Mouse (Mus musculus): ENCODE measurements around the gene Tcf15. TPM values are rescaled to one million over a fixed set of nuclear protein-coding genes. Genes with fewer than 3 reads are reported as not detected.
A peak's percentile ranks its signal among the peaks of the same experiment; 100 is the strongest.

Gene Tcf15
- polyA plus RNA-seq, 1 experiment from 2014 or later = 5.5 TPM

DNA sequence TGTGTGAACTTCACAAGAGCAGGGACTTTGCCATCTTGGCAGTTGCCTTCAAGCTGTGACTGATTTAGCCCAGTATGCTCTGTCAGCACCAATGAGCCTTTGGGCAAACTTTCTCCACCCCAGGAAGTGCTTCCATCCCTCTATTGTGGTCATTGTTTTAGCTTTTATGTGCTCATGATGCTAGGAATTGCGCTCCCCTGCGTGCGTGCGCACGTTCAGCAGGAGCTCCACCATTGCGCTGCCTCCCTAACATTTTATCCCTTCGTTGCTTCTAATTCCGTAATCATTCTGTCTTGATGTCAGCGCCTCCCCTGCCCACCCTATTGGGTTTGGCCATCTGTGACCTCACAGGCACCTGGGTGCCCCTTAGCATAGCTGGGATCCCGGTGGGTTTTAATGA lies 36.8 kb upstream of the Tcf15 start:
- no peak overlapping the region for H3K27ac ChIP-seq (replicated peaks)
- 0 out of 2 replicates have a peak, but pooled peaks cover 4% of the 10 kb centered on the region for H3K27me3 ChIP-seq
- WGBS = 92% methylated on average over 10 of the region's 10 CpGs
- no peaks in the 10 kb centered on the region for H3K9me3 ChIP-seq (replicated peaks)
- H3K4me2 ChIP-seq (replicated peaks) = peak overlapping the region; percentile 89; the same call in 1 of the 2 replicates
- H3K9ac ChIP-seq = no peak overlapping the region
- H3K36me3 ChIP-seq = no peaks in the 10 kb centered on the region
- no peak for ATAC-seq (ENCODE audit: insufficient number of reproducible peaks, low FRiP score, low TSS enrichment, low read depth)
- H3K4me3 ChIP-seq (replicated peaks) = no peak overlapping the region
- peaks cover 11% of the 10 kb centered on the region for H3K4me1 ChIP-seq

DNA sequence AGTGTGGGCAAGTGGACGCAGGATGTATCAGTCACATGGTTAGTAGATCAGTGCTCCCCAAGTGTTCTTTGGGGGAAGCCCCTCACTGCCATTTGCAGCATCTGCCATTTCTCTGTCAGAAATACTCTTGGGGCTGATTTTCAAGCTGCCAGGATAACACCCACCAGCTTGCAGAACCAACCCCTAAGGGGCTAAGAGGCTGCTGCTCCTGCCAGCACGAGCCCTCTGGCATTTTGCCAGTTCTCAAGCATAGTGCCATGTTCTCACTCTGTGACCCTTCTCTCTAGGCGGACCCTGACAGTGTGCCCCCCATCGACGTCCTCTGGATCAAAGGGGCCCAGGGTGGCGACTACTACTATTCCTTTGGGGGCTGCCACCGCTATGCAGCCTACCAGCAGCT lies 34.7 kb upstream of the Tcf15 start:
- no peak for ATAC-seq (ENCODE audit: insufficient number of reproducible peaks, low FRiP score, low TSS enrichment, low read depth)
- peaks cover 13% of the 10 kb centered on the region for H3K4me1 ChIP-seq

DNA sequence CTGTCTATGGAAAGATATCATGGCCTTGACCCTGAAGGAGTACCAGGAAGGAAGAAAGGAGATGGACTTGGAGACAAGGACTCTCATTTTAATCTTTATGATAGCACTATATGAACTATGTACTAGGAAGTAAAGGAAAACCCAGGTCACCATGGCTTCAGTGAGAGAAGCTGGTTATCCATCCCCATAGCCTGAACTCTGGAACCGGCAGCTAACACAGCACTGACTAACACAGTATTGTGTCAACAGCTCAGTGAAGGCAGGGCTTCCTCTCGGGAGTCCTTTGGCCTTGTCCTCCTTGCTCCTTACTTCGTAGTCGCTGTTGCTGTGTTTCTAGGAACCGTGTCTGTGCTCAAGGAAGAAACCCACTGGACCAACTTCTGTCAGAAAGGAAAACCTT lies 34.0 kb upstream of the Tcf15 start:
- ATAC-seq (ENCODE audit: insufficient number of reproducible peaks, low FRiP score, low TSS enrichment, low read depth) = no peak
- Histone ChIP-seq H3K9ac (no peak overlapping the region), H3K4me2 (replicated peaks) (no peak overlapping the region), H3K27ac (replicated peaks) (no peak overlapping the region), H3K36me3 (no peaks in the 10 kb centered on the region), H3K9me3 (replicated peaks) (no peaks in the 10 kb centered on the region), H3K4me1 (peaks cover 17% of the 10 kb centered on the region), H3K27me3 (peaks cover 6% of the 10 kb centered on the region; the same call in 1 of the 2 replicates), H3K4me3 (replicated peaks) (no peak overlapping the region)
- 84% methylated on average over 5 of the region's 5 CpGs for WGBS

More for the DNA sequence above, 34.7 kb upstream of the Tcf15 start:
- Histone ChIP-seq H3K27me3 (peaks cover 5% of the 10 kb centered on the region; the same call in 1 of the 2 replicates), H3K9ac (no peak overlapping the region), H3K27ac (replicated peaks) (no peak overlapping the region), H3K9me3 (replicated peaks) (no peaks in the 10 kb centered on the region), H3K4me2 (replicated peaks) (no peak overlapping the region), H3K4me3 (replicated peaks) (no peak overlapping the region), H3K36me3 (no peaks in the 10 kb centered on the region)
- 65% methylated on average over 7 of the region's 7 CpGs for WGBS

DNA sequence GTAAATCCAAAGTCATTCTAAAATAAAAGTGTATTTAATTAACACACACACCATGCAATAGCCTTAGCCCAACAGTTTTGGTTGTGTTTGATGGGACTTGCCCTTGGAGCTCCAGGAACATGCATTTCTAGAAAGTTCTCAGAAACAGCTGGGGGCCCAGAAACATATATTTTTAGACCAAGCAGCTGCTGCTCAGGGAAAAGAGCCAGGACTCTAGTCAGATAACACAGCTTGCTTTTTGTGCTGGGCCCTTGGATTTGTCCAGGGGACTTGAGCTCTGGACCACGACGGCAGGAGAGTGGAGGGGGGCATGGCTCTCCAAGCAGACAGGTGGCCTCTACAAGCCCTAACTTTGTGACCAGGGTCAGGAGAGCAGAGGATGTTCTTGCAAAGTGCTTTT lies 32.0 kb upstream of the Tcf15 start:
- Histone ChIP-seq H3K36me3 (no peaks in the 10 kb centered on the region), H3K27ac (replicated peaks) (no peak overlapping the region), H3K4me2 (replicated peaks) (no peak overlapping the region), H3K9ac (no peak overlapping the region), H3K4me3 (replicated peaks) (no peak overlapping the region), H3K27me3 (peaks cover 19% of the 10 kb centered on the region), H3K9me3 (replicated peaks) (no peaks in the 10 kb centered on the region), H3K4me1 (peaks cover 23% of the 10 kb centered on the region)
- ATAC-seq (ENCODE audit: insufficient number of reproducible peaks, low FRiP score, low TSS enrichment, low read depth) = no peak
- WGBS = 56% methylated on average over 2 of the region's 2 CpGs

DNA sequence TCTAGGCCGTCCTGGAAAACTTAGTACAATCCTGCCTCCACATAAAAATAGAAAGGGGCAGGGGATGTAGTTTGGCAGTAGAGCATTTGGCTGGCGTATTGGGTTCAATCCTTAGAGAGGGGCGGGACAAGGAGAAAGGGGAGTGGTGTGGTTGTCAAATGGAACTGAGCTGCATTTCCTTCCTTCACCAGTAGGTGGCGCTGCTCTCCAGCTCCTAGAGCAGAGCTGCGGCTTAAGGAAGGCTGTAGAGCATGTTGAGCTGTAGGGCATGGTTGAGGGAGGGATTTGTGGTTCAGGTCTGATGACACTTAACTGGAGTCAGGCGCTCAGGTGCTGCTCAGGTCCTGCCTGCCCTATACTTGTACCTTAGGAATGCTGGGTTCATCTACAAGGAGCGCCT lies 31.4 kb upstream of the Tcf15 start:
- Histone ChIP-seq H3K4me2 (replicated peaks) (no peak overlapping the region), H3K9me3 (replicated peaks) (no peaks in the 10 kb centered on the region), H3K9ac (no peak overlapping the region), H3K27ac (replicated peaks) (no peak overlapping the region), H3K27me3 (peaks cover 19% of the 10 kb centered on the region), H3K36me3 (no peaks in the 10 kb centered on the region), H3K4me1 (peaks cover 23% of the 10 kb centered on the region), H3K4me3 (replicated peaks) (no peak overlapping the region)
- ATAC-seq (ENCODE audit: insufficient number of reproducible peaks, low FRiP score, low TSS enrichment, low read depth) = peak; percentile 67; the same call in 1 of the 2 replicates
- 7% methylated on average over 7 of the region's 7 CpGs for WGBS

DNA sequence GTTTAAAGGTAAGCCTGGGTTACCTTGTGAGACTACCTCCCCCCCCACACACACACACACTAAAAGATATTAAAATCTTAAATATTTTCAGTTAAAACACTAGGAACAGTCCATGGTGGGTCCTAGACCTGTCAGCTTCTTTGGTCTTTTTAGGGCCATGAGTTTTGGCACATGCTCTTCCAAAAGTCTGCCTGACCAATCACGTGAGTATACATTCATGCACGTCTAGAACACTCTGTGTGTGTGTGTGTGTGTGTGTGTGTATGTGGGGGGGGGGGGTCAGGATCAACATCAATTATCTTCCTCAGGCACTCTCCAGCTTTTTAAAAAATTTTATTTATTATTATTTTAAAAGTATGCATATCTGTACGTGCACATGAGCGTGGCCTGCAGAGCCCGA lies 30.9 kb upstream of the Tcf15 start:
- Histone ChIP-seq H3K9me3 (replicated peaks) (no peaks in the 10 kb centered on the region), H3K27me3 (peaks cover 19% of the 10 kb centered on the region), H3K4me1 (peaks cover 23% of the 10 kb centered on the region), H3K27ac (replicated peaks) (no peak overlapping the region), H3K4me2 (replicated peaks) (no peak overlapping the region), H3K4me3 (replicated peaks) (no peak overlapping the region), H3K9ac (no peak overlapping the region), H3K36me3 (no peaks in the 10 kb centered on the region)
- 72% methylated on average over 5 of the region's 5 CpGs for WGBS
- no peak for ATAC-seq (ENCODE audit: insufficient number of reproducible peaks, low FRiP score, low TSS enrichment, low read depth)

GRCm38 (mm10) chr2:152112970-152113369 lies 30.4 kb upstream of the Tcf15 start:
- H3K4me1 ChIP-seq = peaks cover 23% of the 10 kb centered on the region
- H3K4me2 ChIP-seq (replicated peaks) = no peak overlapping the region
- 47% methylated on average over 10 of the region's 10 CpGs for WGBS
- no peak overlapping the region for H3K27ac ChIP-seq (replicated peaks)
- H3K27me3 ChIP-seq = peaks cover 19% of the 10 kb centered on the region
- H3K9me3 ChIP-seq (replicated peaks) = no peaks in the 10 kb centered on the region
- no peak for ATAC-seq (ENCODE audit: insufficient number of reproducible peaks, low FRiP score, low TSS enrichment, low read depth)
- no peaks in the 10 kb centered on the region for H3K36me3 ChIP-seq
- H3K4me3 ChIP-seq (replicated peaks) = no peak overlapping the region
- no peak overlapping the region for H3K9ac ChIP-seq

- ATAC-seq (ENCODE audit: insufficient number of reproducible peaks, low FRiP score, low TSS enrichment, low read depth) = peak; percentile 40
- Histone ChIP-seq H3K27me3 (peaks cover 19% of the 10 kb centered on the region), H3K4me1 (peaks cover 25% of the 10 kb centered on the region), H3K4me3 (replicated peaks) (peak overlapping the region; percentile 6), H3K36me3 (no peaks in the 10 kb centered on the region), H3K4me2 (replicated peaks) (peak overlapping the region; percentile 44), H3K27ac (replicated peaks) (no peak overlapping the region), H3K9me3 (replicated peaks) (no peaks in the 10 kb centered on the region), H3K9ac (no peak overlapping the region)
- 11% methylated on average over 36 of the region's 36 CpGs for WGBS
Measured at GRCm38 (mm10) chr2:152114057-152114975, 29.0 kb upstream of the Tcf15 start.

DNA sequence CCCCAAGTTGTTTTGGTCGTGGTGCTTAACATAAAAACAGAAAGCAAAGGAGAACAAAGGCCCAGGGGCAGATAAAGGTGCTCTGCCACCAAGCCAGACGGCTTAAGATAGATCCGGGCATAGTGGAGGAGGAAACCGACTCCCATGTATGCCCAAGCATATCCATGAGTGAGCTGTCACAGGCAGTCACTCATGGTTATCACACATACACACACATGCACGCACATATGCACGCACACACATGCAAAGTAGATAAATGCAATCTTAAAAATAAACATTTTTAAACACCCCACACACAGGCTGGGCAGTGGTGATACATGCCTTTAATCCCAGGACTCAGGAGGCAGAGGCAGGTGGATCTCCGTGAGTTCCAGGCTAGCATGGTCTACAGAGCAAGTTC lies 25.7 kb upstream of the Tcf15 start:
- Histone ChIP-seq H3K9me3 (replicated peaks) (no peaks in the 10 kb centered on the region), H3K4me2 (replicated peaks) (no peak overlapping the region), H3K9ac (no peak overlapping the region), H3K4me1 (peaks cover 25% of the 10 kb centered on the region), H3K36me3 (no peaks in the 10 kb centered on the region), H3K27ac (replicated peaks) (no peak overlapping the region), H3K27me3 (peaks cover 19% of the 10 kb centered on the region), H3K4me3 (replicated peaks) (no peak overlapping the region)
- ATAC-seq (ENCODE audit: insufficient number of reproducible peaks, low FRiP score, low TSS enrichment, low read depth) = no peak
- WGBS = 84% methylated on average over 7 of the region's 7 CpGs

GRCm38 (mm10) chr2:152119228-152119865 lies 24.0 kb upstream of the Tcf15 start:
- H3K4me3 ChIP-seq (replicated peaks) = no peak overlapping the region
- H3K4me2 ChIP-seq (replicated peaks) = no peak overlapping the region
- H3K27ac ChIP-seq (replicated peaks) = no peak overlapping the region
- 28% methylated on average over 6 of the region's 6 CpGs for WGBS
- H3K4me1 ChIP-seq = peaks cover 21% of the 10 kb centered on the region
- H3K9ac ChIP-seq = no peak overlapping the region
- no peaks in the 10 kb centered on the region for H3K36me3 ChIP-seq
- no peaks in the 10 kb centered on the region for H3K9me3 ChIP-seq (replicated peaks)
- H3K27me3 ChIP-seq = peaks cover 13% of the 10 kb centered on the region
- ATAC-seq (ENCODE audit: insufficient number of reproducible peaks, low FRiP score, low TSS enrichment, low read depth) = no peak

DNA sequence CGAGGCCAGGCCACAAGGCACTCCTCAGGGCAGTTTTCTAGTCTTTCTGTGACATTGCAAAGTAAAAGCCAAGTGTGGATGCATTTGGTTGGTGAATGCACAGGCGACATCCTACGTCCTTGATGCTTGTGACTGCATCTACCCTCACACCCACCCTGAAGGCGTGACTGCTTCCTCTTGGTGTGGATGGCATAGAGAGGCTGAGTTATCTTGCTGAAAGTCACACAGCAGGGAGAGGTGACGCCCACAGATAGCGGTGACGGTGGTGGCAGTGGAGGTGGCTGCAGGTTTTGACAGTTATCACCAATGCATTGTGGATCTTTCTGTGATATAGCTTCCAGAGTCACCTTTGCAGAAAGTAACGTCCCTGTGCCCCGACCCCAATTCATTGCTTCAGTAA lies 20.5 kb upstream of the Tcf15 start:
- Histone ChIP-seq H3K9ac (no peak overlapping the region), H3K4me3 (replicated peaks) (no peak overlapping the region), H3K4me1 (peaks cover 8% of the 10 kb centered on the region; the same call in 1 of the 2 replicates), H3K4me2 (replicated peaks) (no peak overlapping the region), H3K27me3 (no peaks in the 10 kb centered on the region), H3K36me3 (no peaks in the 10 kb centered on the region), H3K27ac (replicated peaks) (no peak overlapping the region), H3K9me3 (replicated peaks) (no peaks in the 10 kb centered on the region)
- WGBS = 76% methylated on average over 9 of the region's 9 CpGs
- ATAC-seq (ENCODE audit: insufficient number of reproducible peaks, low FRiP score, low TSS enrichment, low read depth) = no peak

Measured in embryonic facial prominence, embryonic 15.5 days (tissue).